Mouse (Mus musculus) forebrain, embryonic 13.5 days (tissue): ENCODE results near the gene Tfrc. TPM values are rescaled to one million over a fixed set of nuclear protein-coding genes. Genes with fewer than 3 reads are reported as not detected.
A peak's percentile ranks its signal among the peaks of the same experiment; 100 is the strongest.

Source experiments
- ATAC-seq: fragments of 200-750 bp; cut with Nextera tagmentation; 2 replicates; pipeline ENCODE4 v1.8.0; 2017
- H3K27ac ChIP-seq: fragments of 300-500 bp; sonication (generic); 2 replicates; pipeline ENCODE4 v1.5.1; 2015; ENCODE audit warnings: inconsistent platforms, mild to moderate bottlenecking, moderate library complexity
- H3K27me3 ChIP-seq: fragments of 300-500 bp; sonication (generic); 2 replicates; pipeline ENCODE4 v1.6.1; 2015; ENCODE audit warnings: mild to moderate bottlenecking, inconsistent platforms
- H3K36me3 ChIP-seq: fragments of 300-500 bp; sonication (generic); 2 replicates; pipeline ENCODE4 v1.6.1; 2015; ENCODE audit warnings: mild to moderate bottlenecking, inconsistent platforms; ENCODE audit not compliant: poor library complexity, severe bottlenecking
- H3K4me1 ChIP-seq: fragments of 300-500 bp; sonication (generic); 2 replicates; pipeline ENCODE4 v1.6.1; 2015; ENCODE audit warnings: inconsistent platforms
- H3K4me2 ChIP-seq: fragments of 300-500 bp; sonication (generic); 2 replicates; pipeline ENCODE4 v1.6.1; 2015; ENCODE audit warnings: inconsistent platforms, mild to moderate bottlenecking, moderate library complexity
- H3K4me3 ChIP-seq: fragments of 300-500 bp; sonication (generic); 2 replicates; pipeline ENCODE4 v1.5.1; 2015; ENCODE audit warnings: mild to moderate bottlenecking, inconsistent platforms
- H3K9ac ChIP-seq: fragments of 300-500 bp; sonication (generic); 2 replicates; pipeline ENCODE4 v1.6.1; 2015; ENCODE audit warnings: mild to moderate bottlenecking, inconsistent platforms
- H3K9me3 ChIP-seq: fragments of 300-500 bp; sonication (generic); replicated peaks from 2 replicates; pipeline ENCODE4 v1.6.1; 2016; ENCODE audit warnings: inconsistent platforms
- WGBS: fragments of 180-500 bp; shearing (Covaris S2); methylation state at CpG from one replicate; pipeline ENCODE4 v1.1.7; 2015; 5-methylcytosine and 5-hydroxymethylcytosine counted together
- polyA plus RNA-seq: library from polyadenylated mRNA; unstranded; fragments of >200 nt; fragmentation: Nextera tagmentation; extraction: Ambion mirVana; gene quantifications from 2 replicates; pipeline ENCODE4 v1.2.1, GENCODE M21; 2015

The Tfrc gene
- polyA plus RNA-seq, 1 experiment from 2014 or later, result 32.0 TPM

GRCm38 (mm10) chr16:32655534-32655933 is 46.8 kb downstream of the Tfrc start:
- 92% methylated on average over 4 of the region's 4 CpGs for WGBS
- H3K4me2 ChIP-seq, result no peak overlapping the region
- peaks cover 41% of the 10 kb centered on the region for H3K4me1 ChIP-seq
- H3K9ac ChIP-seq, result no peak overlapping the region
- no peaks in the 10 kb centered on the region; the same call in 1 of the 2 replicates for H3K36me3 ChIP-seq
- no peaks in the 10 kb centered on the region for H3K27me3 ChIP-seq
- no peaks in the 10 kb centered on the region for H3K9me3 ChIP-seq
- H3K4me3 ChIP-seq, result no peak overlapping the region
- no peak for ATAC-seq
- H3K27ac ChIP-seq, result no peak overlapping the region

- Histone ChIP-seq H3K27me3 (no peaks in the 10 kb centered on the region), H3K4me1 (peaks cover 48% of the 10 kb centered on the region), H3K9ac (no peak overlapping the region), H3K9me3 (no peaks in the 10 kb centered on the region), H3K4me3 (no peak overlapping the region), H3K4me2 (no peak overlapping the region), H3K27ac (no peak overlapping the region), H3K36me3 (no peaks in the 10 kb centered on the region; the same call in 1 of the 2 replicates)
- ATAC-seq, result no peak
- WGBS, result 84% methylated on average over 8 of the region's 8 CpGs
Measured at GRCm38 (mm10) chr16:32656321-32656720, 47.6 kb downstream of the Tfrc start.

- H3K4me2 ChIP-seq, result no peak overlapping the region
Measured at GRCm38 (mm10) chr16:32656794-32657193, 48.1 kb downstream of the Tfrc start.

GRCm38 (mm10) chr16:32657498-32658250 is 49.0 kb downstream of the Tfrc start:
- H3K36me3 ChIP-seq, result no peaks in the 10 kb centered on the region
- no peak overlapping the region for H3K9ac ChIP-seq
- no peak overlapping the region for H3K27ac ChIP-seq

More at GRCm38 (mm10) chr16:32656794-32657193, 48.1 kb downstream of the Tfrc start:
- WGBS, result 79% methylated on average over 8 of the region's 8 CpGs
- ATAC-seq, result no peak
- Histone ChIP-seq H3K27ac (no peak overlapping the region), H3K9ac (no peak overlapping the region), H3K27me3 (no peaks in the 10 kb centered on the region), H3K9me3 (no peaks in the 10 kb centered on the region), H3K36me3 (no peaks in the 10 kb centered on the region; the same call in 1 of the 2 replicates), H3K4me1 (peaks cover 53% of the 10 kb centered on the region), H3K4me3 (no peak overlapping the region)

GRCm38 (mm10) chr16:32658743-32659171 is 50.0 kb downstream of the Tfrc start:
- ATAC-seq, result peak; percentile 19; the same call in 1 of the 2 replicates
- H3K4me2 ChIP-seq, result peak overlapping the region; percentile 75

More at GRCm38 (mm10) chr16:32657498-32658250, 49.0 kb downstream of the Tfrc start:
- ATAC-seq, result no peak
- Histone ChIP-seq H3K4me3 (no peak overlapping the region), H3K27me3 (no peaks in the 10 kb centered on the region), H3K4me2 (peak overlapping the region; percentile 75; the same call in 1 of the 2 replicates), H3K4me1 (peaks cover 62% of the 10 kb centered on the region), H3K9me3 (no peaks in the 10 kb centered on the region)
- WGBS, result 94% methylated on average over 16 of the region's 16 CpGs

GRCm38 (mm10) chr16:32659385-32659784 is 50.7 kb downstream of the Tfrc start:
- 8% methylated on average over 8 of the region's 8 CpGs for WGBS
- ATAC-seq, result no peak
- Histone ChIP-seq H3K9me3 (no peaks in the 10 kb centered on the region), H3K27me3 (no peaks in the 10 kb centered on the region), H3K9ac (peak overlapping the region; percentile 71), H3K4me1 (peaks cover 76% of the 10 kb centered on the region), H3K4me3 (peak overlapping the region; percentile 41), H3K4me2 (peak overlapping the region; percentile 75), H3K27ac (peak overlapping the region; percentile 93), H3K36me3 (no peaks in the 10 kb centered on the region)

More at GRCm38 (mm10) chr16:32658743-32659171, 50.0 kb downstream of the Tfrc start:
- Histone ChIP-seq H3K27ac (peak overlapping the region; percentile 93), H3K27me3 (no peaks in the 10 kb centered on the region), H3K9ac (peak overlapping the region; percentile 71), H3K9me3 (no peaks in the 10 kb centered on the region), H3K4me1 (peaks cover 69% of the 10 kb centered on the region), H3K36me3 (no peaks in the 10 kb centered on the region), H3K4me3 (peak overlapping the region; percentile 41)
- WGBS, result 2% methylated on average over 15 of the region's 21 CpGs

- H3K9me3 ChIP-seq, result no peaks in the 10 kb centered on the region
- H3K4me1 ChIP-seq, result peaks cover 77% of the 10 kb centered on the region
- H3K36me3 ChIP-seq, result no peaks in the 10 kb centered on the region
- H3K9ac ChIP-seq, result no peak overlapping the region
- no peak overlapping the region for H3K4me3 ChIP-seq
- 44% methylated on average over 1 of the region's 1 CpGs for WGBS
- ATAC-seq, result 0 out of 2 replicates have a peak, but pooled peaks have one; percentile 1
- peak overlapping the region; percentile 75 for H3K4me2 ChIP-seq
- H3K27me3 ChIP-seq, result no peaks in the 10 kb centered on the region
- peak overlapping the region; percentile 93 for H3K27ac ChIP-seq
Measured at GRCm38 (mm10) chr16:32660095-32660494, 51.4 kb downstream of the Tfrc start.

- Histone ChIP-seq H3K27me3 (no peaks in the 10 kb centered on the region), H3K4me1 (peaks cover 83% of the 10 kb centered on the region), H3K9me3 (no peaks in the 10 kb centered on the region), H3K9ac (peak overlapping the region; percentile 55), H3K27ac (peak overlapping the region; percentile 93), H3K4me2 (peak overlapping the region; percentile 75), H3K4me3 (peak overlapping the region; percentile 26), H3K36me3 (0 out of 2 replicates have a peak, but pooled peaks cover 1% of the 10 kb centered on the region)
- peak; percentile 68 for ATAC-seq
- WGBS, result 7% methylated on average over 8 of the region's 10 CpGs
Measured at GRCm38 (mm10) chr16:32660557-32661321, 52.0 kb downstream of the Tfrc start.

GRCm38 (mm10) chr16:32661493-32661921 is 52.8 kb downstream of the Tfrc start:
- H3K36me3 ChIP-seq, result peaks cover 6% of the 10 kb centered on the region; the same call in 1 of the 2 replicates
- H3K9ac ChIP-seq, result peak overlapping the region; percentile 55
- WGBS, result 34% methylated on average over 10 of the region's 10 CpGs
- H3K27me3 ChIP-seq, result no peaks in the 10 kb centered on the region
- H3K4me1 ChIP-seq, result peaks cover 86% of the 10 kb centered on the region
- peak overlapping the region; percentile 75 for H3K4me2 ChIP-seq
- peak; percentile 17; the same call in 1 of the 2 replicates for ATAC-seq
- H3K27ac ChIP-seq, result peak overlapping the region; percentile 93
- H3K9me3 ChIP-seq, result no peaks in the 10 kb centered on the region
- peak overlapping the region; percentile 26 for H3K4me3 ChIP-seq

GRCm38 (mm10) chr16:32662372-32662771 is 53.7 kb downstream of the Tfrc start:
- Histone ChIP-seq H3K36me3 (peaks cover 9% of the 10 kb centered on the region; the same call in 1 of the 2 replicates), H3K4me1 (peaks cover 87% of the 10 kb centered on the region), H3K27me3 (no peaks in the 10 kb centered on the region), H3K4me3 (peak overlapping the region; percentile 26), H3K9ac (peak overlapping the region; percentile 55), H3K9me3 (no peaks in the 10 kb centered on the region), H3K4me2 (peak overlapping the region; percentile 75), H3K27ac (peak overlapping the region; percentile 93)
- ATAC-seq, result no peak
- 81% methylated on average over 7 of the region's 7 CpGs for WGBS

GRCm38 (mm10) chr16:32663231-32663858 is 54.6 kb downstream of the Tfrc start:
- WGBS, result 59% methylated on average over 9 of the region's 9 CpGs
- no peak overlapping the region for H3K4me3 ChIP-seq
- peak; percentile 11; the same call in 1 of the 2 replicates for ATAC-seq
- H3K27me3 ChIP-seq, result no peaks in the 10 kb centered on the region
- H3K36me3 ChIP-seq, result peaks cover 18% of the 10 kb centered on the region; the same call in 1 of the 2 replicates
- H3K4me2 ChIP-seq, result peak overlapping the region; percentile 26; the same call in 1 of the 2 replicates
- no peaks in the 10 kb centered on the region for H3K9me3 ChIP-seq
- peak overlapping the region; percentile 13 for H3K9ac ChIP-seq
- H3K4me1 ChIP-seq, result peaks cover 89% of the 10 kb centered on the region
- H3K27ac ChIP-seq, result peak overlapping the region; percentile 79
